Mouse (Mus musculus): ENCODE measurements at regions not wholly inside any gene's neighbourhood (a gene's known extent, or its start where the extent isn't known, plus 50 kb on each side); places are given as distances from the start of the nearest gene placed in this dataset.

DNA sequence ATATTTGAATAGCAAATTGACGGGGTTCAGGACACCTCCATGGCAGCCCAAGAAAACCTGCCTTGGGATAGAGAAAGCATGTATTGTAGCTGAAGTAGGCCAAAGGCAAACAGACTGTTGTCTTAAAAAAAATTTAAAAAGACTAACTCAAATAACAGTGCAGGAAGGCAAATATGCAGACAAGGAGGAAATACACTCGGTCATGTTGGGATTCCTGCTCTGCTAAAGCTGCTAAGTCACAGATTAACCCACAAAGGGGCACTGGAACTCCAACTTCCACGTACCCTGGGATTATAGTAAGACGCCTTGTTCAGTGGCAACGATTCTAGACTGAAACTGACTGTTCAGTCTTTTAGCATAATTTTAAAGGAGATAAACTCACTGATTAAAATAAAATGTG lies 258.9 kb upstream of the Cwc22 start:
- TF ChIP-seq CTCF (IDR thresholded peaks at IDR 0.05; ENCODE audit: low read depth, low read length) (no peak), TAL1 (conservative IDR thresholded peaks at IDR 0.05; ENCODE audit: low read depth, low read length) (no peak), POLR2AphosphoS5 (IDR thresholded peaks at IDR 0.05; ENCODE audit: insufficient replicate concordance, low read depth, low read length) (no peak), GATA1 (IDR thresholded peaks at IDR 0.05; ENCODE audit: borderline replicate concordance, low read length) (no peak)

All from G1E (cell line).